24 mouse cellular contexts compared by ENCODE assay signal in the genomic region with DNA sequence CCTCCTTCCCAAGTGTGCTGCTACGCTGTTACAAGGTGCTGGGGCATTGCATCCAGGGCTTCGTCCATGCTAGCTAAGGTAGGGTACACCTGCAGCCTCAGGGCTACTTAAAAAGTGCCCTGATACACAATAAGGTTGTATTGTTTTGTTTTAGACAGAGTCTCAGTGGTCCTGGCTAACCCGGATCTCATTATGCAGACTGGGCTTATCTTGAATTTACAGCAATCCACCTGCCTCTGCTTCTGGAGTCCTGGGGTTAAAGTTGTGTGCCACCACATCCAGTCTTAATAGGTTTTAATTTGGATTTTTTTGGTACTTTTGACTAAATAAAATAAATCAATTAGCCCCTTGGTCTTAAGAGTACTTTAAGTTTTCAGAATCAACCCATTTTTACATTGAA. TPM values are rescaled to one million over a fixed set of nuclear protein-coding genes. Genes with fewer than 3 reads are reported as not detected.
"Had no signal": no experiment of that assay in that cellular context is flagged by ENCODE, and none has a peak within 500 bp of the region (broad histone marks: within the 10 kb centered on the region; RNA-seq: fewer than 3 reads in every experiment).

No protein-coding gene starts in this region.

- H3K4me2 ChIP-seq: liver, embryonic 15.5 days; lung, embryonic 15.5 days; midbrain, embryonic 11.5 days; midbrain, embryonic 13.5 days; midbrain, embryonic 15.5 days; neural tube, embryonic 12.5 days had no signal

- ATAC-seq: liver, postnatal 0 days; lung, postnatal 0 days; midbrain, embryonic 13.5 days; midbrain, embryonic 15.5 days had no signal

- DNase-seq: liver, postnatal 0 days; lung, adult 2 months; lung, postnatal 14 days; lung, postnatal 36 days; right cerebral cortex, postnatal 14 days; thymus, adult 18-20 months; thymus, postnatal 14 days; thymus, postnatal 36 days had no signal

- H3K4me3 ChIP-seq: liver, embryonic 15.5 days; lung, embryonic 15.5 days; midbrain, embryonic 13.5 days; midbrain, embryonic 15.5 days; neural tube, embryonic 12.5 days had no signal

- H3K27ac ChIP-seq: liver, embryonic 15.5 days; lung, embryonic 15.5 days; macrophage; midbrain, embryonic 13.5 days; midbrain, embryonic 15.5 days; neural tube, embryonic 12.5 days had no signal

- H3K36me3 ChIP-seq: liver, embryonic 15.5 days; lung, embryonic 15.5 days; midbrain, embryonic 13.5 days; midbrain, embryonic 15.5 days; neural tube, embryonic 12.5 days had no signal

- H3K9ac ChIP-seq: liver, embryonic 15.5 days; liver, postnatal 0 days; lung, embryonic 15.5 days; midbrain, embryonic 13.5 days; midbrain, embryonic 15.5 days; neural tube, embryonic 12.5 days had no signal

- H3K27me3 ChIP-seq: liver, embryonic 15.5 days; lung, embryonic 15.5 days; midbrain, embryonic 13.5 days; midbrain, embryonic 15.5 days; neural tube, embryonic 12.5 days had no signal

- H3K4me1 ChIP-seq: midbrain, embryonic 13.5 days; midbrain, embryonic 15.5 days; neural tube, embryonic 12.5 days had no signal

- H3K9me3 ChIP-seq: liver, embryonic 15.5 days; lung, embryonic 15.5 days; midbrain, embryonic 13.5 days; midbrain, embryonic 15.5 days; neural tube, embryonic 12.5 days had no signal

RNA-seq across cellular contexts. Expression of gene 9530077C05Rik, which starts 8.6 kb away (rescaled TPM):
- total RNA-seq: monocyte, adult 5-6 weeks had no signal

RNA-seq across cellular contexts. Expression of gene Gm17545, which starts 34.2 kb away (rescaled TPM):
- total RNA-seq: megakaryocyte, adult 5-6 weeks; midbrain, postnatal 0 days; monocyte, adult 5-6 weeks; neutrophil, adult 5-6 weeks had no signal
- polyA plus RNA-seq: liver, embryonic 15.5 days; liver, postnatal 0 days; lung, adult 2 months; lung, embryonic 15.5 days; lung, postnatal 0 days; macrophage; midbrain, embryonic 11.5 days; midbrain, embryonic 13.5 days; midbrain, embryonic 15.5 days; midbrain, postnatal 0 days; neural tube, embryonic 12.5 days; neural tube, embryonic 14.5 days; stomach, embryonic 14.5 days; stomach, embryonic 16.5 days; thymus, postnatal 0 days had no signal
